Mouse (Mus musculus): ENCODE measurements around the gene Tns4. TPM values are rescaled to one million over a fixed set of nuclear protein-coding genes. Genes with fewer than 3 reads are reported as not detected.

Gene Tns4
- total and polyA plus RNA-seq, 2 experiments from 2014 or later: 0.05 to 0.69 TPM

GRCm38 (mm10) chr11:99083516-99083915 is 5.6 kb downstream of the Tns4 start:
- WGBS: 86% methylated on average over 8 of the region's 8 CpGs
- no peak overlapping the region for H3K27ac ChIP-seq (ENCODE audit: low read depth)
- DNase-seq (ENCODE audit: low spot score): no peak

GRCm38 (mm10) chr11:99082098-99082497 is 7.0 kb downstream of the Tns4 start:
- ATAC-seq (ENCODE audit: insufficient read depth, low read depth): 0 out of 2 replicates have a peak, but pooled peaks have one; percentile 11
- no peaks in the 10 kb centered on the region for H3K9me3 ChIP-seq (replicated peaks; ENCODE audit: control insufficient read depth, low read length)
- no peaks in the 10 kb centered on the region for H3K4me1 ChIP-seq (ENCODE audit: control insufficient read depth, insufficient read depth)
- H3K4me3 ChIP-seq (ENCODE audit: low read depth, low read length): no peak overlapping the region
- H3K4me2 ChIP-seq (ENCODE audit: low read depth, low read length): no peak overlapping the region
- H3K27ac ChIP-seq (ENCODE audit: low read depth): no peak overlapping the region
- DNase-seq (ENCODE audit: low spot score): no peak
- no peaks in the 10 kb centered on the region for H3K36me3 ChIP-seq (replicated peaks; ENCODE audit: control insufficient read depth, insufficient read depth, low read length)
- no peak for TF ChIP-seq CTCF (IDR thresholded peaks at IDR 0.05; ENCODE audit: low read depth)
- no peak for TF ChIP-seq EP300 (IDR thresholded peaks at IDR 0.05; ENCODE audit: low read depth)
- no peak overlapping the region for H3K9ac ChIP-seq (replicated peaks; ENCODE audit: low read depth, low read length)
- 67% methylated on average over 8 of the region's 8 CpGs for WGBS
- no peaks in the 10 kb centered on the region for H3K27me3 ChIP-seq (ENCODE audit: control insufficient read depth, insufficient read depth, low read length)

More at GRCm38 (mm10) chr11:99083516-99083915, 5.6 kb downstream of the Tns4 start:
- Histone ChIP-seq H3K36me3 (replicated peaks; ENCODE audit: control insufficient read depth, insufficient read depth, low read length) (no peaks in the 10 kb centered on the region), H3K9me3 (replicated peaks; ENCODE audit: control insufficient read depth, low read length) (no peaks in the 10 kb centered on the region), H3K27me3 (ENCODE audit: control insufficient read depth, insufficient read depth, low read length) (no peaks in the 10 kb centered on the region), H3K4me1 (ENCODE audit: control insufficient read depth, insufficient read depth) (no peaks in the 10 kb centered on the region), H3K4me3 (ENCODE audit: low read depth, low read length) (no peak overlapping the region), H3K4me2 (ENCODE audit: low read depth, low read length) (no peak overlapping the region), H3K9ac (replicated peaks; ENCODE audit: low read depth, low read length) (no peak overlapping the region)
- no peak for ATAC-seq (ENCODE audit: insufficient read depth, low read depth)
- TF ChIP-seq CTCF (IDR thresholded peaks at IDR 0.05; ENCODE audit: low read depth): no peak
- TF ChIP-seq EP300 (IDR thresholded peaks at IDR 0.05; ENCODE audit: low read depth): no peak

GRCm38 (mm10) chr11:99081566-99081965 is 7.5 kb downstream of the Tns4 start:
- H3K36me3 ChIP-seq (replicated peaks; ENCODE audit: control insufficient read depth, insufficient read depth, low read length): no peaks in the 10 kb centered on the region
- no peak overlapping the region for H3K9ac ChIP-seq (replicated peaks; ENCODE audit: low read depth, low read length)
- no peaks in the 10 kb centered on the region for H3K27me3 ChIP-seq (ENCODE audit: control insufficient read depth, insufficient read depth, low read length)
- 64% methylated on average over 3 of the region's 3 CpGs for WGBS
- no peak overlapping the region for H3K4me3 ChIP-seq (ENCODE audit: low read depth, low read length)
- ATAC-seq (ENCODE audit: insufficient read depth, low read depth): no peak
- no peak for DNase-seq (ENCODE audit: low spot score)
- no peaks in the 10 kb centered on the region for H3K4me1 ChIP-seq (ENCODE audit: control insufficient read depth, insufficient read depth)
- TF ChIP-seq CTCF (IDR thresholded peaks at IDR 0.05; ENCODE audit: low read depth): no peak
- no peak for TF ChIP-seq EP300 (IDR thresholded peaks at IDR 0.05; ENCODE audit: low read depth)
- H3K4me2 ChIP-seq (ENCODE audit: low read depth, low read length): no peak overlapping the region
- no peaks in the 10 kb centered on the region for H3K9me3 ChIP-seq (replicated peaks; ENCODE audit: control insufficient read depth, low read length)
- H3K27ac ChIP-seq (ENCODE audit: low read depth): no peak overlapping the region

- Histone ChIP-seq H3K4me1 (ENCODE audit: control insufficient read depth, insufficient read depth) (no peaks in the 10 kb centered on the region), H3K27ac (ENCODE audit: low read depth) (no peak overlapping the region), H3K9ac (replicated peaks; ENCODE audit: low read depth, low read length) (no peak overlapping the region), H3K9me3 (replicated peaks; ENCODE audit: control insufficient read depth, low read length) (no peaks in the 10 kb centered on the region), H3K36me3 (replicated peaks; ENCODE audit: control insufficient read depth, insufficient read depth, low read length) (no peaks in the 10 kb centered on the region), H3K27me3 (ENCODE audit: control insufficient read depth, insufficient read depth, low read length) (no peaks in the 10 kb centered on the region), H3K4me2 (ENCODE audit: low read depth, low read length) (no peak overlapping the region), H3K4me3 (ENCODE audit: low read depth, low read length) (no peak overlapping the region)
- TF ChIP-seq CTCF (IDR thresholded peaks at IDR 0.05; ENCODE audit: low read depth) (no peak), EP300 (IDR thresholded peaks at IDR 0.05; ENCODE audit: low read depth) (no peak)
- DNase-seq (ENCODE audit: low spot score): no peak
- ATAC-seq (ENCODE audit: insufficient read depth, low read depth): no peak
- 58% methylated on average over 9 of the region's 9 CpGs for WGBS
Observed at GRCm38 (mm10) chr11:99080902-99081543, 8.1 kb downstream of the Tns4 start.

GRCm38 (mm10) chr11:99077869-99078268 is 11.2 kb downstream of the Tns4 start:
- WGBS: 79% methylated on average over 8 of the region's 8 CpGs

More at GRCm38 (mm10) chr11:99077869-99078268, 11.2 kb downstream of the Tns4 start:
- Histone ChIP-seq H3K4me2 (ENCODE audit: low read depth, low read length) (no peak overlapping the region), H3K27ac (ENCODE audit: low read depth) (no peak overlapping the region), H3K27me3 (ENCODE audit: control insufficient read depth, insufficient read depth, low read length) (no peaks in the 10 kb centered on the region), H3K4me3 (ENCODE audit: low read depth, low read length) (no peak overlapping the region), H3K36me3 (replicated peaks; ENCODE audit: control insufficient read depth, insufficient read depth, low read length) (no peaks in the 10 kb centered on the region), H3K4me1 (ENCODE audit: control insufficient read depth, insufficient read depth) (no peaks in the 10 kb centered on the region), H3K9ac (replicated peaks; ENCODE audit: low read depth, low read length) (no peak overlapping the region), H3K9me3 (replicated peaks; ENCODE audit: control insufficient read depth, low read length) (no peaks in the 10 kb centered on the region)
- TF ChIP-seq EP300 (IDR thresholded peaks at IDR 0.05; ENCODE audit: low read depth): no peak
- TF ChIP-seq CTCF (IDR thresholded peaks at IDR 0.05; ENCODE audit: low read depth): no peak
- ATAC-seq (ENCODE audit: insufficient read depth, low read depth) (no peak), DNase-seq (ENCODE audit: low spot score) (no peak)
